Mouse (Mus musculus) c-Kit-positive CD71-positive TER-119-positive erythroid progenitor cells, embryonic 14.5 days (primary cell): ENCODE data around the gene Tmem183a.

Experiments
- DNase-seq: peaks from one replicate; pipeline ENCODE4 v3.0.0-alpha.2; 2013; ENCODE audit warnings: low spot score

Gene Tmem183a

GRCm38 (mm10) chr1:134344005-134344950 is 17.5 kb downstream of the Tmem183a start:
- DNase-seq: peak; percentile 86

GRCm38 (mm10) chr1:134343567-134343966 is 18.2 kb downstream of the Tmem183a start:
- no peak for DNase-seq

- DNase-seq: no peak
Observed at GRCm38 (mm10) chr1:134342781-134343310, 18.9 kb downstream of the Tmem183a start.

- no peak for DNase-seq
Observed at GRCm38 (mm10) chr1:134342278-134342664, 19.5 kb downstream of the Tmem183a start.

GRCm38 (mm10) chr1:134341641-134342277 is 20.0 kb downstream of the Tmem183a start:
- DNase-seq: no peak

- no peak for DNase-seq
Observed at GRCm38 (mm10) chr1:134339757-134340619, 21.8 kb downstream of the Tmem183a start.

- DNase-seq: no peak
Observed at GRCm38 (mm10) chr1:134339162-134339561, 22.6 kb downstream of the Tmem183a start.

GRCm38 (mm10) chr1:134336958-134337710 is 24.6 kb downstream of the Tmem183a start:
- no peak for DNase-seq

GRCm38 (mm10) chr1:134335924-134336810 is 25.6 kb downstream of the Tmem183a start:
- DNase-seq: no peak

GRCm38 (mm10) chr1:134335211-134335923 is 26.4 kb downstream of the Tmem183a start:
- no peak for DNase-seq

GRCm38 (mm10) chr1:134334111-134334827 is 27.5 kb downstream of the Tmem183a start:
- no peak for DNase-seq

GRCm38 (mm10) chr1:134333371-134334110 is 28.2 kb downstream of the Tmem183a start:
- no peak for DNase-seq

GRCm38 (mm10) chr1:134332770-134333271 is 29.0 kb downstream of the Tmem183a start, which contains the start of gene Ppfia4:
Gene Ppfia4 (minus strand): TSS chr1:134332928.
- DNase-seq: no peak

GRCm38 (mm10) chr1:134331879-134332635 is 29.7 kb downstream of the Tmem183a start:
- peak; percentile 61 for DNase-seq

- no peak for DNase-seq
Observed at GRCm38 (mm10) chr1:134326841-134327346, 34.9 kb downstream of the Tmem183a start.

- DNase-seq: no peak
Observed at GRCm38 (mm10) chr1:134322591-134322990, 39.2 kb downstream of the Tmem183a start.
